Mouse (Mus musculus) right cerebral cortex, adult 2 months (tissue): ENCODE measurements around the gene Pllp.

ENCODE experiments used
- DNase-seq, 2 experiments: peaks; one replicate each; pipeline ENCODE4 v3.0.0; 2021 to 2022; ENCODE audit warnings: low spot score in 2 of 2

Gene Pllp

DNA sequence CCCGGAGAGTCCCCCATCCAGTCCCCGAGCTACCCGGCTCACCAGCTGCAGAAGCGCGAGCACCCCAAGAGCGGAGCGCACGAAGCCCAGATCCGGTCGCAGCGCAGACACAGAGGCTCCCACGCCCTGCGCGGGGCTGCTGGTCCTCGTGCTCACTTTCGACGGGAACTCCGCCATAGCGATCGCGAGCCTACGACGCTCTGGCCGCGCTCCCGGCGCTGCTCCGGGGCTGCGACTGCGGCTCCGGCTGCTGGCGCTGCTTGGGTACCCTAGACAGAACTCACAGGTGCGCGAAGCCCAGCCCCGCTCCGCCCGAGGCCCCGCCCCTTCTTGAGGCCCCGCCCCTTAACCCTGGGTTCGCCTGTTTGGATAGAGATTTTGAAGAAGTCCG is at the start of gene Pllp:
TSS of gene Pllp (minus strand) at position 285 of the 391 bp plus-strand sequence.
- DNase-seq, result no peak

DNA sequence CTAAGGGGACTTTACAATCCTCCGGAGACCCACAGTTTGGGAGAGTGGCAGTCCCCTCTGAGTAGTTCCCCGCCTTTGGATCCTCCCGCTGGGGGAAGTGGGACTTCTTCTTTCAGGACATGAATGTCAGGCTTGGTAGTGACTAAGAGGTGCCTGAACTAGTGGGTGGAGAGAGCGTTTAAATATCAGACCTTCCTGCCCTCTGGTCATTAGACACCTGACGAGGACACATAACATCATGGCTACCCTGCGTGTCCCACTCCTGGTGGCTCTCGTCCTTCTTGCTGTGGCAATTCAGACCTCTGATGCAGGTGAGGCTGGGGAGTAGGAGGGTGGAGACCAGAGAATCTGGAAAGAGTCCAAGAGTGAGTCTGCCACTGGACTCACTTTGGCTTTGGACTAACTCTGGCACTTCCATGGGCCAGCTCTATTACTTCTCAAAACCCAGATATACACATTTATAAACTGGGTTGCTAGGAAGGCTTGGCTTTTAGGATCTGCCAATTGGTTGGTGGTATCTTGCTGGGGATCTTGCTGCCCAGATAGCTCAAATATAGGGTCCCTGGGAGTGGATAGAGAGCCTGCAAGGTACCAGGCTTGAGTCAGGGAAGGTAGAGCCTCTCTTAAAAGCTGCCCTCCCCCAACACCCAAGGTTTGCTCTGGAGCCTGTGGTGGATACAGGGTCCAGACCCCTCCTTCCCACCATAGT is 49.6 kb upstream of the Pllp start, which contains the start of gene Ccl22:
TSS of gene Ccl22 (plus strand) at position 115 of the 709 bp plus-strand sequence.
- no peak for DNase-seq

DNA sequence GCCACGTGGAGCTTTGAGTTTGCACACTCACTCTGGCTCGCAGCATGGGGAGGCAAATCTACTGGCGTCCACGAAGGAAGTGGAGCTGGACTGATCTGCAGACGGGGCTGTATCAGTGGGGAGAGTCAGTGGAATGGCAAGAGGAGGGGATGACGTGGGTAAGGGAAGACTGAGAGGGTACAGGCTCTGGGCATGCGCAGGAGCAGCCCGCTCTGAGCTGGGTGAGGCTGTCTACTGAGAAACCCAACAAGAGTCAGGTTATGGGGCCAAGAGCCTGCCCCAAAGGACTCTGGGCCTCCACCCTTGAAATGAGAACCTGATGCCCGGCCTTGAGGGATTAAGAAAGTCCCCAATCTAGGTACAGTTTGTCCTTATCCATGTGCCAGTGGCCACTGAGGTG is 48.9 kb upstream of the Pllp start:
- no peak for DNase-seq

DNA sequence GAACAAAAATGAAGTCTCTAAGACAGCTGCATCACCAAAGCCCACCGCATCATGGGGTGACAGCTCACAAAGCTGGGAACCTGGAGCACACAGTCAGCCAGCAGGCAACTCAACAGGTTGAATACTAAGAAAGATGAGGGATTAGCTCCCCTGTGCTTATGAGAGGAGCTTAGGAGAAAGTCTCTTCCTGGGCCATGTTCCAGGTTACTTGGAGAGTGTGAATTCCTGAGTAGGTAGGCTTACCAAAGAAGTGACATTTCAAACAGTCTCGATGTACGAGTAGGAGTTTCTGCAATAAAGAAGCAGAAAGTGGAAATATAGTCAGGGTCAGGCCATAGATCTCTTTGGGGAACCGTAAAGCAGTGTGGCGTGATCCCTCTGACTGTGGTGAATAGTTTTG is 48.4 kb upstream of the Pllp start:
- peak in 1 of 2 experiments; percentile 20 for DNase-seq

DNA sequence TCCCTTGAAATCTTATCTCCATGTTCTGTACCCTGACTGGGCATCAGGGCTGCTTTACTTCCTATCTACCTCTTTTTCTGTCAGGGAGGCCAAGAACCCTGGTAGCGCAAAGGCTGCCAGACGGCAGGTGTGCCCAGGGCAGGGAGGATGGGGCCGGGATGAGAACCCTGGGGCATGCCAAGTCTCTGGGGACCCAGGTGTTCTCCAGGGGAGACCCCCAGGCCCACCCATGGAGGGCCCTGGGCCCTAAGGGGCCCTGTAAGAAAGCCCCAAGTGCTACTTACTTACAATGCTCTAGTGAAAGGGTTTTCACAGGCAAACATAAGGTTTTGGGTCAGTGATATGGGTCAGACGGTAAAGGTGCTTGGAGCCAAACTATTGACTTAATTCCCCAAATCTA is 45.6 kb upstream of the Pllp start:
- DNase-seq, result no peak

DNA sequence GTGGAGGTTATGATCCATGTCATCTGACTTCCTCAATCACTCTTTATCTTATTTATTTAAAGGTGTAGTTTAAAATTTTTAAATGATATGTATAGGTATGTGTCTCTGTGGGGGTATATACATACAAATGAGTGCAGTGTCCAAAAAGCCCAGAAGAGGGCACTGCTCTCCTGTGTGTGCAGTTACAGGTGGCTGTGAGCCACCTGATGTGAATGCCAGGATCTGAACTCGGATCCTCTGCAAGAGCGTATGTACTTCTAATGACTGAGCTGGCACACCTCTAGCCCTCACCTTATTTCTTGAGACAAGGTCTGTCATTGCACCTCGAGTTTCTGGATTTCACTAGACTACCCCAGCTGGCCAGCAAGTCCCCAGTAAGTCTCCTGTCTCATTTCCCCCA is 44.5 kb upstream of the Pllp start:
- no peak for DNase-seq

DNA sequence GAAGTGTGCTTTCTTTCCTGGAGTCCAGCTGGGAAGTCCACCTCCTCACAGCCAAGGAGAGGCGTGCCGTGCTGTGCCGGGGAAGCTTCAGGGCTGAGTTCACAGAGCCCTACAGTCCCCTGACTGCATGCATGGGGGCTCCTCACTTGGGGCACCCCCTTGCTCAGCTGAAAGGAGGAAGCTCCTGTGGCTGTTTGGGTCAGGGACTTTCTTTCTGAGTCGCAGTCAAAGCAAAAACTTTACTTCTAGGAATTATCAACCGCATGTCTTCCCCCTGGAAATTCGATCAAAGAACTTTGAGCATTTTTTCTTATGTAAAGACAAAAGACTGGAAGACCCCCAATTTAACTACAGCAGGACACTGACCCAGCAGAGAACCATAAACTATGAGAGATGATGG is 43.8 kb upstream of the Pllp start:
- DNase-seq, result no peak

DNA sequence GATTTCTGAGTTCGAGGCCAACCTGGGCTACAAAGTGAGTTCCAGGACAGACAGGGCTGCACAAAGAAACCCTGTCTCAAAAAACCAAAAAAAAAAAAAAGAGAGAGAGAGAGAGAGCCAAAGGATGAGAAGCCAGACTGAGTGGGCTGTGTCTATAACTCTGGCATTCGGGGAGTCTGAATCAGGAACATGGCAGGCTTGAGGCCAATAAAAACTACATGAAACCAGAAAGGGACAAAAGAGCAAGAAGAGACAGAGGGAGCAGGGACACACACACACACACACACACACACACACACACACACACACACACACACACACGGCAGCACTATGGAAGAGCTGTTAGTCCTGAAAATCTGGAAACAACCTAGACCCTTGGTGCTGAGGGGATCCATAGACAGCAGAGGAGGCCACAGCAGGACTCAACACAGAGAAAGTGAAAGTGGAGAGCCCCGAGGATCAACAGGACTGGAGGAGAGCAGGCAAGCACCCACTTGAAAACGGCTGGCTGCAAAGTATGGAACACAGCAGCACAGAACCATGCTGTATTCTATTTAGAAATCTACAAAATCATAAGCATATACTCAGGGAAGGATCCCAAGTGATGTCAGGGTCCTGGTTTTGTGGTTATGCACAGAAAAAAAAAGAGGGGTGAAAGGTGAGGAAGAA is 39.5 kb upstream of the Pllp start:
- DNase-seq, result no peak

DNA sequence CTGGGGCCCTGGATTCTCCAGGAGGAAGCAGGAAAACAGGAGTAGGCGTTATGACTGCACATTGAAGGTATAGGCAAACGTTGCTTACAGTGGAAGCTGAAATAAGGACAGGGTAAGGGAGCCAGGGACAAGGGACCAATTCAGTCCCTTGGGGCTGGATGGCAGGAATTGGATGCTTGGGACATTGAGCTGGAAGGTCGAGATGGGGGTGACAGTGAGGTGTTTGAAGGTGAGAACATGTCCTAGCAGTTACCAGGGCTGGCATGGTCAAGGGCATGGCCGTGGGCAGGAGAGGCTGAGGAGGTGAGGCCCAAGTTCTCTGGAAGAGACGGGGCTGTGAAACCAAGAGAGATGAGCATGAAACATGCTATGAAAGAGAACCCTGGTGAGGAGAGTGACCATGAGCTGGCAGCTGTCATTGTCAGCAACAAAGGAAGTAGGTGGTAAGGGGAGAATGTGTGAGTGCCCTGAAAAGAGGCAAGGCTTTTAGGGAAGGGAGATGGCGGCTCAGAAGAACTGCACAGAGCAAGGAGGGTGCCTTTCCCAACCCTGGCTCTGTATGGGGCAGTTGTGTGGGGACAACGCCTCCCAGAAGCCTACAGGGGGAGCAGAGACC is 38.8 kb upstream of the Pllp start:
- DNase-seq, result no peak

DNA sequence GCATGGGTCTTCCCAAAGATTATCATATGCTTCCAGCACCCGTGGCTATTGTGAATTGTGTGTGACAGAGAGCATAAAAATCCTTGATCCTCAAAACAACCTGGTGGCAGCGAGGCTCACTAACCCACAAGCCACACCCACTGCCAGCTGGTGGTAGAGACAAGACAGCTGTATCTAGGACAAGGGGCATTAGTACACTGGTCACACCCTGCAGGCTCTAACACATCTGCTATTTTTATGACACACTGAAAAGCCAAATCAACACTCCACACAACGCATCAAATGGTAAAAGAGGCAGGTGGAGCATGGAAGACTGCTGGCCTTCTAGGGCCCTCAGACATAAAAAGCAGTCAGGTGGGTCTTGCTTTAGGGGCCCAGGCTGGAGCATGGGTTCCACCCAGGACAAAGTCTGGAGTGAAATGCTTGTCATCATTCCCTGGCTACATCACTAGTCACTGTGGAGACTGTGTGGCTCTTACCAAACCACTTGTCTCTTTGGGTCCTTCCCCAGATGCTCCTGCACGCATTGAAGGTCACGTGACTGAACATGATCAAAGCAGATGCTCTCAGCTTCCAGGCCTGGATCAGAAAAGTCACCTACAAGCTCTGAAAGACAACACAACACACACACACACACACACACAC is 37.9 kb upstream of the Pllp start:
- DNase-seq, result no peak

DNA sequence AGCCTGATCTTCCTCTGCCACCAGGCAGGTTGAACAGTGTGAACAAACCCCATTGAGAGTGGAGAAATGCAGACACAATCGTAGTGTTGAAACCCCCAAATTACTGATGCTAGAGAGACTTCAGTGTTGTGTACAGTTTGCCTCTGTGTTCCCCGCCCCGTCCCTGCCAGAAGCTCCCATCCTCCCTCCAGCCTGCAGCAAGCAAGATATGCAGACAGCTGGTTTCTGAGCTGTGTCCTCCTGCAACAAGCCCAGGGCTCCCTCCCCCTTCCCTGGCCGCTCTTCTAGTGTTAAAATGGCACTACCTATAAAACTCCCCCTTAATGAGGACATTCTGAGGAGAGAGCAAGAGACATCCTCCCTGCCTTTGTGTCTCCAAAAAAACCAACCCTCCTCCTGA is 33.2 kb upstream of the Pllp start:
- DNase-seq, result no peak

DNA sequence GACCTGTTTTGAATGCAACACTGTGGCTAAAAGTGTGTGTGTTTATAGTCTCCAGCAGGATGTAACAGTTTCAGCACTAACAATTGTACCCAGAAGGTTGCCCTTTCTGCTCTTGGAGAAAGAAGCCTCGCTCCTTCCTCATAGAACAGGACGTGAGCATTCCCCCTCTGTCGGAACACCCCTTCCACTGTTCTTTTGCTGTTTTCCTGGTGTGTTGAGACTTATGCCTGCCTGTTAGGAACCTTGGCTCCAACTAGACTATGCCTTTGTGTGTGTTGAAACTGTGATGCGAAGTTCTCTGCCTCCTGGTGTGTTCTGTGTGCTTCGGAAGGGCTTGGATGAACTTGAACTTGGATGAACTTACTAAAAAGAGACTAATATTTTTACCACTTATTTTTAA is 29.9 kb upstream of the Pllp start:
- no peak for DNase-seq

DNA sequence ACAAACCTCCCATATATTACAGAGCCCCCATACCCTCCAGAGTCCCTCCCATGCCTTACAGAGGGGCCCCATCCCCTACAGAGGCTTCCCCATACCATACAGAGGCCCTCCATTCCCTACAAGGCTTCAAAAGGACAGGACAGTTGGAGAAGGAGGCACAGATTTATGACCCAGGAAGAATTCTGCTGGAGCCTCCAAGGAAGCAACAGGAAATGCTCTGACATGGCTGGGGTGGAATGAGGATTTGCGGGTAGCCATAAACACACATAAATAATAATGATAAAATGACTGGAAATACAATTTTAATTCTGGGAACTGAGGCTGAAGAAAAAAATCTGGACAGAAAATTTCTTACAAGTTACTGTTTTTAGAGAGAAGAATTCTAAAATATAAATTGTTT is 20.8 kb upstream of the Pllp start:
- no peak for DNase-seq

DNA sequence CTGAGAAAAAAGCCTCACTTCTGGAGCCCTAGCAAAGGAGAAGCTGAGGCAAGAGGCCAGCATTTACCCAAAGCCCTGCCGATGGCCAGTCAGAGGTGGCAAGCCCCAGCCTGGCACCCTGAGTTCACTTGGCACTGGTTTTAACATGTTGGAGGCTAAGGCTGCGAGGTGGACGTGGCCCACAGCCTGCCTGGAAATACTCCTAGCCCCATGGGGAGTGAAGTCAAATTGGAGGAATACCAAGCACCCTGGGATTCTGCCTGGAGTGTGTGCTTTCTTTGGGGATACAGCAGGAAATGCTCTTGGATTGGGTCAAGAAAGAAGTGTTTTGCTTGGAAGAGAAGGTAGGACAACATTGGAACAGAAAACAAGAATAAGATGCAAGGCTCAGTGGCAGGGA is 19.8 kb upstream of the Pllp start:
- no peak for DNase-seq

DNA sequence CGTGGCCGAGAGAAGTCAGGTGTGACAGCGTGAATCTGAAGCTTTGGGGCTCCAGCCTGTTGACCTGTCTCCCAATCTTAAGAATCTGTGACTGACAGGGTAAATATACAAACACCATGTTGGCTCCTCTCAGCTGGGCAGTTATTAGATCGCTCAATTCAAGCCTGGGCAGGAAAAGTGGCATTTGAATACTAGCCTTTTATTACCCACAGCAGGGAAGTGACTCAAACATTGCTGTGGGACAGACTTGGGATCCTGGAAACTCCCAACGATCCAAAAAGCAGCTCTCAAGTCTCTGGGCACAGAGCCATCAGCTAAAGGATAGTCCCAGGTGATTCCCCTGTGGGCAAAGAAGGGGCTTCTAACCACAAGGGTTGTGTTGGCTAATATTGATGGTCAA is 18.5 kb upstream of the Pllp start:
- no peak for DNase-seq

DNA sequence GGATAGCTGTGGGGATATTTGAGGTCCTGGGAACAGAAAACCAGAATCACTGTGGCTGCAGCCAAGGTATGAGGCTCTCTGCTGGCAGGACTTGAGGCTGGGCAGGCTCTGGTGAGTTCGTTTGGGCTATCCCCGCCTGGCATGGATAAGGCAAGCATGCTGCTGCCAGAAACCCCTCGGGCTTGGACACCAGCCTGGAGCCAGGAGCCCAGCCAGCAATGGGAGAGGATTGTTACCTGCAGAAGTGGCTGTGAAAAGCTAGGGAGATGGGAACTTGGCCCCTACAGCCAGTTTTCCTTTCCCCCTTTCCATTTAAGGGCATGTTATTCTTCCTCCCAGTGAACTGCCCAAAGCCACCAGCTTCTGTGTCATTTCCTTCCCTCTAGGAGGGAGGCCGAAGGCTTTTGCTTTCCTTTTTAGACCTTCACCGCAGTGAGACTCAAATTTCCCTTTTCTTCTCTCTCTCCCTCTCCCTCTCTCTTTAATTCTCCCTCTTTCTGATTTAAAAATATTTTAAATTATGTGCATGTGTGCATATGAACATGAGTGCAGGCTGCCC is 15.2 kb upstream of the Pllp start:
- DNase-seq, result no peak

DNA sequence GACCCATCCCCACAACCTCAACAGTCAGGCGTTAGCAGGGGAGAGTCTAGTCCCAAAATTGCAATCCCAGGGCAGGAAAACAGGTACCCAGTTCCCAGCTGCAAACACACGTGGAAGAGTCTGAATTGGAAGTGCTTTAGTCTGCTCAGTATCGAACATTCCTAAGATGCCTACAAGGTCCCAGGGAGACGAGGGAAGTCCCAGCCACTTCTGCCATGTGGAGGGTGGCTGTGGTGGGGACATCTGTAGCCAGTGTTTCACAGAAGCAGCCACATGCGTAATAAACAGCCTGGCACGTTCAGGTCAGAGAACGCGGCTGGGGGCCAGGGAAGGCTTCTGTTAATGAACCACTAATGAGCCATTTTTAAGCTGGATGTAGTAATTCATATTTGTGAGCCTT is 14.3 kb upstream of the Pllp start:
- no peak for DNase-seq

DNA sequence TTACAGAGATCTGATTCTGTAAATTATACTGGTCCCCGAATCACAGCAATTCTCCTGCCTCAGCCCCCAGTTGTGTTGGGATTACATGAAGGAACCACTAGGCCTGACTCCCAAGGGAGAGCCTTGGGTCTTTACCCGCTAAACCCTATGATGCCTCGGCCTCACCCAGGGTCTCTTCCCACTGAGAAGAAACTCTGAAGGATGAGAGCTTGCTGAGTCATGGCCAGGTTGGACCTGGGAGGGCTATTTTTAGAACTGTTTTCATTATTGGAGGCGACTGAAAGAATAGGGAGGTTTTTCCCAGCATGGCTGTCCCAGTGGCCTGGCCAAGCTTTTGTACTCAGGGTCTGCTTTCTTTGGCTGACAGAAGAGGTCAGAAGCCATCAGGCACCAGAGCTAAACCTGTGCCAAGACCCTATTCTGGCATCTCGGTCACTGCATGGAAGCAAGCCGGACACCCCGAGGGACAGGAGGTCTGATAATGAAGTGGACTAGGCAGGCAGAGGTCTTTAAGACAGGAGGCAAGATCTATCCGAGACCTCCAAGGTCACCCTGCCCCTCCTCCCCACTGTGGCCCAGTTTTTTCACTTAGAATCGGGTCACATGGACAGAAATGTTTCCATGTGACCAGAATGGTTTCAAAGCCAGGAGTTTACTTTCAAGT is 10.8 kb upstream of the Pllp start:
- no peak for DNase-seq

DNA sequence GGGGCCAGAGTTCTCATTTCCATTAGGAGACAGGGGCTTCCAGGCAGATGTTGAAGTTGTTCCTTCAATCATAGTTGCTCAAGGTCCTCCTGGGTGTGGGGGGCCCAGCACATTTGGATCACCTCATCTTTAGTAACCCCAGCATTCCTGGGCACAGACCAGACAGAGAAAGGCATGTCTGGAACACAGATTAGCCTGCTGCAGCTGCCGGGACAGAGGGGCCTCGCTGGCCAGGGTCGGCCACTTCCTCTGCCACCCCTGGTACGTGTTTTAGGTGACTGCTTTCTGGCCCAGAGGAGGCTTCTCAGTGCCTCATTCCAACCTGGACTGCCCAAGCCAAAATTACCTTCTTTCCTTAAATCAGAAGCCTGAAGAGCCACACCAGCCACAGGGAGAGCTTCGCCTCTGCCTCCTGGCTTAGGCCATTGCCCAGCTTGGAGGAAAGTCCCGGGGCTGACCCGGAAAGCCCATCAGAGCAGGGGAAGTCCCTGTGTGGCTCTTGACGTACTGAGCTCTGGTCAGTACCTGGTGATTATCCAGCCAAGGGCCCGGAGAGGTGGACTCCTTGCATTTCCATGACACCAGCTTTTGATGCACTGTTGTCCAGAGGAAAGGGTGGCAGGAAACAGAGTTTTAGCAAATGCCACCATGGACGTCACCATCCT is 9.6 kb upstream of the Pllp start:
- DNase-seq, result no peak

DNA sequence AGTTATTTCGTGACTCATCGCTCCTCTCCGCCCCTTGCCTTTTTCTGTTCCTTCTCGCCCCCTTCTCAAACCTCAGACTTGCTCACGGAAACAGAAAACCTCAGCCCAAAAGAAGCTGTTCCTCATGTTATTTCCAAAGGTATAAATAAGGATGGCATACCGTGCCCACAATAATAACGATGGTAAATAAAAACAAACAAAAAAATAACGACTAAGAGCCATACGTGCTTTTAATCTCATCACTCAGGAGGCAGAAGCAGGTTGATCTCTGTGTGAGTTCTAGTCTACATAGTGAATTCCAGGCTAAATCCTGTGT is 8.5 kb upstream of the Pllp start:
- no peak for DNase-seq

DNA sequence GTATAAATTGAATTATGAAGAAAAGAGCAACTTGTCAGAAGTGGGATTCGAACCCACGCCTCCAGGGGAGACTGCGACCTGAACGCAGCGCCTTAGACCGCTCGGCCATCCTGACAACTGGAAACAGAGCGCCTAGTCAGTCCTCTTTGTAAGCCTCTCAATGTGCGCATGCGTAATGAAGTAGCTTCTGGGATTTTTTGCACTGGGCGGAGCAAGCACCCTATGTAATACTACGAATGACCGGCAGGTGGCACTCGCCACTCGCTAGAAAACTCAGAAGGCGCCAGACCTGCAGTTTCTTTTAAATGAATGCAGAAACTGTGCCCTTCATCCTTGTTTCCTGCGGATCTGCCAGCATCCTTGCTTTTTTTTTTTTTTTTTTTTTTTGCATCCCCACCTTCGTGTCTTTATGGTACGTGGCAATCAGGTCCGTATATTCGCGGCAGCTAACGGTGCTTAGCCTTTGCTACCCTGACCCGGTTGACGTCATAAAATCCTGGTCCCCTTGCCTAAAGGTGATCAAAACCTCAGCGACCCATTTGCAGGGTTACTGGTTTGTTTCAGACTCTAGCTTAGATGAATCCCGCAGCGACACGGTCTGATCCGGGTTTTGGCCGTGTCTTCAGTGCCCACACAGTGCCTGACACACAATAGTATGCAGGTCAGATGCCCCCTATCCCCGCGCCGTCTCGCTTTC is 8.0 kb upstream of the Pllp start:
- DNase-seq, result peak; percentile 99 to 100
